Mouse (Mus musculus) B cell, adult 2 months (primary cell): ENCODE measurements around the gene Lrrc9.

ENCODE experiments used
- DNase-seq, 2 experiments: peaks; one replicate each; pipeline ENCODE4 v3.0.0; 2022

The Lrrc9 gene

DNA sequence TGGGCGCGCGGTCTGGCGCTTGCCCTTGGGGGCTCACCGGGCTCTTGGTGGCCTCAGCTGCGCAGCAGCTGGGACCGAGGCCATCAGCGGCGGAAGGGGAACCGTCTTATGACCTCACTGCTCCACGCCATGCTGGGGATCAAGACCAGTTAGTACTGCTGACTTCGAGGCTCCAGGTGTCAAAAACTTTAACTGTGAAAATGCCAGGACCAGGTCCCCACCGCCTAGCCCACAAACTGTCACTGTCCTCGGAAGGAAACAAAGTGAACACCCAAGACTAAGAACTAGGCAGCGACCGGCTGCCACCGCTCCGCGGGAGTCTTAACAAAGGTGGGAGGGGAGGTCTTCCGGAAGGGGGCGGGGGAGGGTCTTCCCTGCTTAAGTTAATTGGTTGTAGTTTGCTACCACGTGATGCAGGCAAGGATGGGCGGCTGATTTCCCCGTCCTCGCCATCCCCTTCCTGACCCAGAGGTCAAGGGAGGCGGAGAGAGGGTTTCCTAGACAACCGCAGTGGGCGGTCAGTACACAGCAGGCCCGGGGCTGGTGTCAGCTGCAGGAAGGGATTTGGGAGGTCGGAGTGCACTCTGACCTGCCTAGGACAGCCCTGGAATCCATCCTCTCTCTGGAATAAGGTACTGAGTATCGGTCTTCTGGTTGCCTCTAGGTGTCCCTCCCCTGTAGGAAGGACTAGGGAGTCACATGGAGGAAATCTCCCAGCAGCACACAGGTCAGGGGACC, at the start of gene Lrrc9:
Gene Lrrc9, plus strand, starts transcription at position 28 of the 738 bp plus-strand sequence.
- DNase-seq: peak in 1 of 2 experiments; percentile 13

DNA sequence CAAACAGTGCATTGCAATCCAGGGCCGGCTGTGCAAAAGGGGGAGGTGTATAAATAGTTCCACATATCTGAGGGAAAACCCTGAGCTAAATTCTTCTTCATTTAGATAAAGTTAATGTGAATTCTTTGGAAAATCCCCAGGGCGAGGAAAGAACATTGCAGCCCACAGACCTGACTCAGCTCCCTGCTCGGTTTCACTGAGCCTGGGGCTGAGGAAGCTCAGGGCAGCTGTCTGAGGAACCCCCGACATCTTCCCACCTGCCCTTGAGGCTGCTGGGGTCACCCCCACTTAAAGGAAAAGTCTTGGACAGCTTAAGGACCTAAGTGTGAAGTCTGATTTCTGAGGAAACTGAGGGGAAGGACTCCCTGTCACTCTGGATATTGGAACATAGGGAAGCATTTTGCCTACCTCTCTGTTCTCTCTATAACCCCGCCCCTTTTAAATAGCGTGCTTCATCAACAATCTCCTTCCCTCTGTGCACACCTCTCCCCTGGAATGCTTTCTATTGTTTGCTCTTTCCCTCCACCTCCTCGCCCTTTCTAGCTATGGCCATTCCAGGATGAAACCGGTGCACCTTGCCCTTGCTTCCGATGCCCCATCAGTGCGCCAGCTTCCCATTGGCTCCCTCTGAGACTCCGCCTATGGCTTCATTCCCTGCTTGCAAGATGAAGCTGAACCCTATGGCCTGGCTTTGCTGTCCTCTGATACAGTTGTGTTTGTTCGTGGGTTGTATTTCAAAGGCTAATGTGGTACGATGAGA, 48.4 kb upstream of the Lrrc9 start:
- no peak for DNase-seq

DNA sequence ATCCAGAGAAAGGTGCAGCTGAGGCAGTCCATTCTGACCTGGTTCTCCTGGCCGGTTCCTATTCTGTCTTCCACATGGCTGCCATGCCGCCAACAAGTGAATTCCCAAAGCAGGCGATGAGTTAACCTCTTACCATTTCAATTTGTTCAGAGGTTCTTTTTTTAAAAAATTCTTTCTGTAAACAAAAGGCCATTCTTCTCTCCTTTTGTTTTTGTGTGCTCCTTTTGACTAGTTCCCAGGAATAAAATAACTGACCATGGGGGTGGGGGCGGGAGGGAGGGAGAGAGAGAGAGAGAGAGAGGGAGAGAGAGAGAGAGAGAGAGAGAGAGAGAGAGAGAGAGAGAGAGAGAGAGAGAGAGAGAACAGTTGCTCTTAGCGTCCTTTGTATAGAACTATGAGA, 36.6 kb upstream of the Lrrc9 start:
- no peak for DNase-seq

DNA sequence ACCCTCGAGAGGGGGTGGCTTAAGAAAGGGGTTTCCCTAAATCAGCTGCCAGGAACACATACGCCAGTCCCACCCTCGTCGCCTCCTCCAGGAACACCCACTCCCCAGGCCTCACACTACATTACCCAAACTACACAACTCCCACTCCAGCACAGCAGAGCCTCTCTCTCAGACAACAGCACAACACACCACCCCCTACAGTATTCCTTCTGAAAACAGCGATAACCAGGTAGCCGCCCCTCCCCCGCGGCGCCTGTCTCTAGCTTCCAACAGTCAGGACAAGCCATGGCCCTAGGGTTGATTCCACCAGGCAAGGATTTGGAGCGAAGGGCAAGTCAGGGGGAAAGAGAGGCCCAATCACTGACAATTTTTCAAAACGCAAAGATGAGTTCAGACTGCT, 34.5 kb upstream of the Lrrc9 start:
- no peak for DNase-seq

DNA sequence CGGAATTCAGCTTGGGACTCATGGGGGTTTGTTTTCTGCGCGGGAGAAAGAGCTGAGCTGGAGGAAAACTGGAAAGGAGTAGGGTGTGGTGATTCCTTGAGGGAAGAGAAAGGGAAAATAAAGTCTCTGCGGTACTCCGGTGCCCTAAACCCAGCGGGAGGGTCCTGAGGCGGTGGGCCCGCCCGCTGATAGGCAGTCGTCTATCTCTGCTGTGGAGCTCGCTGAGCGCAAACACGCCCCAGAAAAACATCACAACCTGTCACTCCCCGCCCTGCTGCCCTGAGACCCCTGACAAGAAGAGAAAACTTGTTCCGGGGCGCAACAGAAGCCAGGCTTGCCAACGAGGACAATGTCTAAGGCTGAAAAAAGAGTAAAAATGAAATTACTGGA, 34.0 kb upstream of the Lrrc9 start:
- no peak for DNase-seq

DNA sequence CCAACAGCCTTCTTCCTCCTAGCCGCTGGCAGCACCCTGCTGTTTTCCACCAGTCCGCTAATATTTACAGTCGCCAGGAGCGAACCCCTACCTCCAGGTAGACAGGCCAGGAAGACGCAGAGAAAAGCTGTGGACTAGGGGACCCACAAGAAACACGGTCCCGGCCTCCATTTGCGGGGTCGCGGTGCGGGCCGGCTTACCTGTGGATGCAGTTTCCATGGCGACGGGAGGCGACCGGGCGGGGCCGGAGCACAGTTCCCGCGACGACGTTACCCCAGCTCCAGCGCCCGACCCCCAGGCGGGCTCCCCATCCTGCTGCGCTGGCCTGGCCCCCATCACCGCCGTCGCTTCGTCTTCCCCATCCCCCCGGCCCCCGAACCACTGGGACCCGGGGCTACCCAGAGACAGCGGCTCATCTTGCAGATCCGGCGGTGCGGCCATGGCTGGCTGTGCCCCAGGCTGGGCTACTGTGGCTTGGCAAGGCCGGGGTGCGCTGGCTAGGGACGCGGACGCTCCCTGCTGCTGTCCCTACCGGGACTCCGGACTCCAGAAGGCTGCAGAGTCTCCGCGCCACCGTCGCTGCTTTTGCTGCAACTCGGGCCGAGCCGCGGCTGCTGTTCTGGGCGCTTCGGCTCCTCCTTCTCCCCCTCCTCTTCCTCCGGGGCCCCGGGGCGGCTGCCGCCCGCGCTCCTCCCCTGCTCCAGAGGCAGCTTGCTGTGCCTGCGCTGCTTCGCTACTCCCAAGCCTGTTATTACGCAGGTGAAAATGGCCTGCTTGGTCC, 33.4 kb upstream of the Lrrc9 start:
- peak in 1 of 2 experiments; percentile 1 for DNase-seq

DNA sequence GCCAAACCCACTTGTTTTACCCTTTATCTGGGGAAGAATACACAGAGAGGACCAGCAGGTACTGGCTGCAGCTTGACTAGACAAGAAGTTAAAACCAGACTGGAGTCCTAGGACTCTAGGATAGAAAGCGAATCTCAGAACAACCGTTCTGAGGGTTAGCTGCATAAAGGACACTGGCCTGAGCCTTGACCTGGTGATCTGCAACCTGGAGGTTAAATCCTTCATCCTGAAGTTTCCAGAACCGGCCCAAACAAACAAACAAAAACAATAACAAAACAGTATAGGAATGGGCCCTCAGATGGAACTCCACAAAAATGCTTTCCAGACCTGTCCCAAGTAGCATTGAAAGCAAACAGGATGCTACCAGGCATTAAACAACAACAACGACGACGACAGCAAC, 32.7 kb upstream of the Lrrc9 start, which contains the start of gene Rtn1:
Gene Rtn1, minus strand, starts transcription at position 101 of the 400 bp plus-strand sequence.
- no peak for DNase-seq

DNA sequence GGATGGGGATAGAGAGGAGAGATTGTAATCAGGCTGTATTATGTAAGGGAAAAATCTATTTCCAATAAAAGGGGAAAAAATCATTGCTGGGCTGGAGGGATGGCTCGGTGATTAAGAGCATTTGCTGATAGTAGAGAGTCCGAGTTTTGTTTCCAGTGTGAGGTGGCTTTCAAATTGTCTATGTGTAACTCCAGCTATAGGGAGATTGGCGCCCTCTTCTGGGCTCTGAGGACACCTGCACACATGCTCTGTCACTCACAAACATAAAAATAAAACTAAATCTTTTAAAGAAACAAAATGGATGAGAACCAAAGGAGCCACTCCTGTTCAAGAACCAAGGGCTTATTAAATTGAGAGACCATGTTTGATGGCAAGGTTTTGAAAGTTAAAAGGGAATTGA, 23.9 kb upstream of the Lrrc9 start:
- peak; percentile 9 to 34 for DNase-seq

DNA sequence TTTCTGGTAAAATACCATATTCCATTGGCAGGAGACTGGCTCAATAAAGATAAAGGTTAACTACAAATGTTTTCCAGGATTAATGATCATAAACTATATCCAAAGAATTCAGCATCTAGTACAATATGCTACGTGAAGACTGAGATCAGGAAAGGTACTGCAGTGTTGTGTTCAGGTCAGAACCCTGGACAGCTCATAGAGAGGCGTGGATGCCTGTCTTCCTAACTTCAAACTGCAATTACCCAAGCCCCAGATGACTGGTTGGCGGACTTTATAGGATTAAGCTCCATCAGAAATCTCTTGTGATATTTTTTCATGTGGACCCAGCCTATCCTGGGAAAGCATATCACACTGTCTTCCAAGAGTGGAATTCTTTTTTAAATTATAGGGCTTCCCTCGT, 19.0 kb upstream of the Lrrc9 start:
- no peak for DNase-seq

DNA sequence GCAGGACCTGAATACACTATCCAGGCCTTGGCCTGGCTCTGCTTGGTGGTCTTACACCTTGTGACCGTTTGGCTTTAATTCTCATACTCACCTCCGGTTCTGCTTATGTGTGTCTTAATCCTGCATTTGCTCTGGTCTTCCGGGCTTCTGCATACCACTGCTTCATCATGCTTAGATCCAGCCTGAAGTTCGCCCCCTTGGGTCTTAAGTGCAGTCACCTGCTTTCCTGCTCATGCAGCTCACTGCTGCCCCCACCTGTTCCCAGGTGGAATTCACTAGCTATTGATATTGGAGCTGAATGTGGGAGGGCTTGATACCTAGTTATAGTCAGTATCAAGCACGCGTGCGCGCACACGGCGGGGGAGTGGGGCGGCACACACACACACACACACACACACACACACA, 13.9 kb upstream of the Lrrc9 start:
- peak; percentile 62 to 67 for DNase-seq

DNA sequence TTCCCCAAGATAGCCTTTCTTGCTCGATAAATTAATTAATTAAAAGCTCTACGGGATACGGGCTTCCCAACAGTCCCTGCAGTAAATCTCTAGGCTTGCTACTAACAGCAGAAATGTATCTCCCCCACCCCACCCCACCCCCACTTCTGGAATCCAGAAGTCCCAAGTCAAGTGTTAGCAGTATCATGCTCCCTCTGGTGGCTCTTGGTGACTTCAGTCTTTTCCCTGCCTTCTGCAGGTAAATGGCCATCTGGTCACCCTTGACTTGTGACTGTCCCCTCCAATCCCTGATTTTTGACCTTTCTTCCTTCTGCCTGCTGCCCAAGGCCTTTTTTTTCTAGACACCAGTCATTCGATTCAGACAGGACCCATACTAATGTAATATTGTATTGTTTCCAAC, 9.5 kb upstream of the Lrrc9 start:
- DNase-seq: no peak

DNA sequence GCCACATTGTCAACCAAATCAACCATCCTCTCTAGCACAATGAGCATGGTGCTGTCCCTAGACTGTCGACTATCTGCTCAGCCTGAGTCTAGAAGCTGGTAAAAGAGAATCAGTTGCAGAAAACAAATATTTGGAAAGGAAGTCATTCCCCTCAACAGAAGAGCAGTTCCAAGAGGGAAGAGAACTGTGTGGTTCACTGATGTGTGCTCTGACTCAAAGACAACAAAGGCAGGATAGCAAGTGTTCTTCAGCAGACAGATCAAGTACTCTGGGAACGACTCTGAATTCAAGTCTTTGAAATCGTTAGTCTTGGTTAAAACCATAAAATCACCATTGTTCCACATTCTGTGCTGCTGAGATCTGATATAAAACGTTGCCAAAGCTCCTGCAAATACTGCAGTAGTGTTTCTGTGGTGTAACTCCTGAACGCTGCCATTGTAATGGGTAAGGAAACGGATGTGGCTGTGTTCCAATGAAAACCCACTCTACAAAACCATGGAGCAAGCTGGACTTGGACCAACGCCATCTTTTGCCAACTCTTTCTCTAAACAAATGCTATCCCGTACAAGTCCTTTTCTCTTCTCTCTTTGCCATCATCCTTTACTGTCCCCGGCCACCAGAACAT, 8.3 kb upstream of the Lrrc9 start:
- no peak for DNase-seq

DNA sequence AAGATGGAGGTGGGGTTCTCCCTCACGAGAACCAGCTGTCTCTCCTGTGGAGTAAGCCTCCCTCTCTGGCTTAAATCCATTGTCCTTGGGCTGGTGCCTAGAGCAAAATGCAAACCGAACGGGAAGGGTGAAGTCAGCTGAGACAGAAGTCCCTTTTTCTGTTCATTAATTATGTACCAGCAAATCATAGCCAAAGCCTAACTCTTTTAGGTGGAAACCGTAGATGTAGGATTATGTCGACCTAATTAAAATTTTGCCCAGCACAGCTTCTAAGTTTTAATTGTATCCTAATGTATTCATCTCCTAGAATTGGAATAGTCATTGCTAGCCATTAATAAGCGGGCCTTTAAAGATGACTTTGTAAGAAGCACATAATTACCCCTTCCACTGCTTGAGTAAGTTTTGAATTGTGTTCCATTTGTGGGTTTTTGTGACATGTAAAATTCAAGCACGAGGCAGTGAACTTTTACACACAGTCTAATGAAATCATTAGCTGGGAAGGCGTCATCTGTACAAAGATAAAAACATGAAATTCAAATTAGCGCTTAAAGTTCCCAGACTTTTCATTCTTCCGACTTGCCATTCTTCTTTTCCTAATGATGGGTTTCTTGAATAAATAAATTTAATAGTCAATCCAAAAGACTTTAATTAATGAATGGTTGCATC, 3.9 kb upstream of the Lrrc9 start:
- DNase-seq: no peak

DNA sequence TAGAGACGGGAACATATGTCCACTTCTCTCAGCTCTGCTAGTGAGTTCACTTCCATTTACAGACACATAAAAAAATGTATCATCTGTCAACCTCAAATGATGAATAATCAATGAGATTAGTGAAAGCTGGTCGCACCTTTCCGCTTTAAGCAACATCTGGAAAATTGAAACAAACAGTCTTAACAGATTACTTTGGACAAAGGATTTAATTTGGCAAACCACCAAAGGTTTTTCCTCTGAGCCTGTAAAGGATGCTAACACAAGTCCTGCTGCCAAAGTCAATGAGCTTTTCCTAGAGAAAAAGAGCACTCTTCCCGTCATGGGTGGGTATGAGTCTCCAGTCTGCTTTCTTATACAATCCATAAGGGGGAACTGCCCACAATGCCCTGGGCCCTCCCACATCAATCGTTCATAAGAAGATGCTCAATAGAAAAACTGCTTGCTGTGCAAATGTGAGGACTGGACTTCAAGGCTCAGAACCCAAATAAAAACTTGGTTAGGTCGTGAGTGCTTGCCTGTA, 2.6 kb upstream of the Lrrc9 start:
- no peak for DNase-seq

DNA sequence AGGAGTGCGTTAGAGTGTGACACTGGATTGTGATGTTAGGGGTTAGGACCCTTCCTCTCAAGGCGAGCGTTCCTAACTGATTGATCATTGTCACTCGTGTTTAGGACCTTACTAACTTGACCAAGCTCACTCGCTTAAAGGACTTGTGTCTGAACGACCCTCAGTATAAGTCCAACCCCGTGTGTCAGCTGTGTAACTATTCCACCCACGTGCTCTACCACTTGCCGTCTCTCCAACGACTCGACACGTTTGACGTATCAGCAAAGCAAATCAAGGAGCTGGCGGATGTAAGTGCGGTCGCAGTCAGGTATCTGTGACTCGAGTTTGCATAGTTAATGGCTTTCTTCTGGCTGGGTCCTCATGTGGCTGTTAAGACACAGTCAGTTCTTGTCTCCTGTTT, 12.3 kb downstream of the Lrrc9 start:
- no peak for DNase-seq

DNA sequence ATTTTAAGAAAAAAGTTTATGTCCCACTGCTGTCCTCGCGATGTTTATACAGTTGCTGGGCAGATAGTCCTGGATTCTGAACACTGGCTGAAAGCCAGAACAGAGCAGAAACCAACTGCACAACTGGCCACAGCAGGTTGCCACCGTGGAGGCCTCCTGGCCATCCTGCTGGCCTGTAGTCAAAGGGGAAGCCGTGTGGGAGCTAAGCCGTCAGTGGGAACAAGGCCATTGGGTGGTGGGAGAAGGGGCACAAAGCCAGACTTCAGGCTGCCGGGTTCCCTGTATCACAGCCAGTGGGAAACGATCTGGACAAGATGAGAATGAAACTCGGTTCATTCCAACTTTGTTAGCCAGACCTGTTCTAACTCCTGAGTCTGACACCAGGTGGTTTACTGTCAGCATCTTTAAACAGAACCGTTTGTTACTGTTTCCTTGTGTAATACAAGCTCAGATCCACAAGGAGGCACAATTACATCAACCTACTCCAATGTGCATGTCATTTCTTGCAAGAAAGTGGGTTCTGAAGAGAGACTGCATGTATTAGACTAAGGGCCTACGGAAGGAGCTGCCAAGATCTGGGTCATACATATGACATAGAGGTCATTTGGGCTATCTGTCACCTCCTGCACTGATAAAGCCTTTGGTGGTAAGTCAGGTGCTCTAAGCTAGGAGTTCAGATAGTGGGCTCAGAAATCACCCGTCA, 19.7 kb downstream of the Lrrc9 start:
- DNase-seq: no peak

DNA sequence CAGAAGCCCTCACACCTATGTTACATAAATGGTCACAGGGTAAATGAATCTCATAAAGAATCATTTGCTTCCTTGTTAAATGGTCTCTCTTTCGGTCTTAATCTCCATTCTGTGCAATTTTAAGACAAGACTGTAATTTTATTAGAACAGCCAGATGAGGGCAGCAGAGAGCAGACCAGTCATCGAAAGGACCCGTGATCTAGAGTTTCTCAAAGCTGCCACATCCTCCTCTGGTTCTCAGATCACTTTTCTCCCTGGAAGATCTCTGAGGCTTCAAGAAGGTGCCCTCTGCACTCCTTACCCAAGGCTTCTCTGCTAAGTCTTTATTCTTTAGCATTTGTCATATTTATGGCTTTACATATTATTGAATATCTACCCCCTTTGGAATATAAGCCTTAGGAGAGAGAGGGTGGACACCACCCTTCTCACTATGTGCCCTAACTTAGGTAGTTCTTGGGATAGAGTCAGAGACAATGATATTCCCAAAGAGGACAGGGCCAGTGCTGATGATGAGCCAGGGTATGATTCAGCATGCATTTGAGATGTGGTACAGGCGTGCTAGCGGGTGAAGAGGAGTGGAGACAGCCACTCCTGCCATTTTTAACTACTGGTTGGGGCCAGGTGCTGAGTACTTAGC, 20.3 kb downstream of the Lrrc9 start:
- peak; percentile 59 to 66 for DNase-seq

DNA sequence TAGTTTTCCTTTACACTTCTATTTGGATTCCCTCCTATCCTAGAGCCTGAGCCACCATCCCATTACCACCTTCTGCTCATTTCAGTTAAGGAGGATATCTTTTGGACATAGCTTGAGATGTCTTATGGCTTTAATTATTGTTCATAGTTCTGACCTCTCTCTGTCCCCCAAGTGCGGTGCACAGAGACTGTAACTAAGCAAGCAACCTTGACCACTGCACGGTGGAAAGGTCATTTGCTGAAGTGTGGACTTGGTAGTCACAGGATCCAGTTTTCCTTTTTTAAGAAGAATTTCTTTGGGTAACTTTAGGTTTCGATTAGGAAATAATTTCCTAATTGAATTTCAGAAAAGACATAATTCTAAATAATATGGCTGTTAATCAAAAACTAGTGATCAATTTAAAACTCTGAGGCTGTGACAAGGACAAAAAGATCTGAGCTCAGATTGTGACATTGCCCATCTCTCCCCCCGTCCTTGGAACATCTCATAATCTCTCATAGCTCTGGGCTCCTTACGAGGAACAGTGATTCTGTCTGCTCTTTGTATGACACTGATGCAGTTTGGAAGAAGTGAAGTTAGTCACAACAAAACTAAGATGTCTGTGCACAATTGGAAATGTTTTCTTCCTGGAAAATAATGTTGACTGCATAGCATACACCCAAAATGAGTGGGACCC, 24.3 kb downstream of the Lrrc9 start:
- DNase-seq: no peak

DNA sequence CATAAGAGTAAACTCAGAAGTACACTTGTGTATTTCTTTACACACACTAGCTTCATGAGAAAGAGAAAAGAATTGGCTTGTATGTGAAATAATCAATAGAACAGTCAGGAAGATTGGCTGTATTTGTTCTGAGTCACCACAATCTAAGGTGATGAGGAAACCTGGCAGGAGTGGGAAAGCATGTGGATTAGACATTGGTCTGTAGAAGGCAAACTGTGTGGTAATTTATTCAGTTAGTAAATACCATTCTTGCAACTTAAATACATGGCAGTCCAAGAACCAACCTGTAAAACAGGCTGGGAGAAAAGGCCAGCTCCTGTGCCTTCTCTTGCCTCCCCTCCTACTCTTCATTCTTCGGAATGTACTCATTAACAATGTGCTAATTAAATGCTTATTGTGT, 25.6 kb downstream of the Lrrc9 start:
- DNase-seq: no peak

DNA sequence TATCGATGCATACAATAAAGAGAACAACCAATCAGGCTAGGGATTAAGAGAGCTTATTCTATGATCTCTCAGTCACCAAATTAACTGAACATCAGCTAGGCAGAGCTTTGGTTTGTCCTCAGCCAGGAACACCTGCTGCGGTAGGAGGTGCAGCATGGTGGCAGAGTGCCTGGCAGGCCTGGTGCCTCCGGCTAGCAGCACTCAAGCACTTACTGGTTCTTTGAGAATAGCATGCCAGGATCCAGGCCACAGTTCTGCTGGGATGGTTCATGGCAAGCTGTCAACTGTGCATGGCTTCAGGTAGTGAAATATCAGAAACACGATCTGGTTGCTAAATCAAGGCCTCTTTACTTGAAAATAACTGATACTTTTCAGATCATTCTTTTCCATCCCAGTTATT, 26.1 kb downstream of the Lrrc9 start:
- DNase-seq: no peak
